ENCODE assay signal across 17 mouse cellular contexts in the genomic region with DNA sequence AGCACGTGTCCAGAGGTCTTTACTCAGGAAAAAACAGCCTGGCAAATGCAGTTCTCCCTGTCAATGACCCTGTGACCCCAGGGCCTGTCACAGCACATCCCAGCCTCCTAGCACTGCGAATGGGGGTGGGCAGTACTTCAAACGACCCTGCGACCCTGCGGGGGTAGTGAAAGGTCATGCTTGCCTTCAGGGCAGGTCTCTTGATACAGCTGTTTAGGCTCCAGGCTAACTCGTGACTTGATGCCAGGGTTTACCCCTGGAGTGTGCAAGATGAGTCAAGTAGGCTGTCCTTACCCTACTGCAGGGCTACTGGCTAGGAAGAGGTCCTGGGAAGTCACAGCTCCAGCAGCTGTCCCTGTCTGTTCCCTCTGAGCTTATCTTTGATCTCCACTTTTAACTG. TPM values are rescaled to one million over a fixed set of nuclear protein-coding genes. Genes with fewer than 3 reads are reported as not detected.
A peak's percentile ranks its signal among the peaks of the same experiment; 100 is the strongest.
DNase-seq lines count a peak whose midpoint lies in the region; ATAC-seq and TF ChIP-seq lines count a peak whose summit lies in the region.
"Had no signal": no experiment of that assay in that cellular context is flagged by ENCODE, and none has a peak within 500 bp of the region (broad histone marks: within the 10 kb centered on the region; RNA-seq: fewer than 3 reads in every experiment).

No protein-coding gene starts in this region.

- no peaks in the 10 kb centered on the region for H3K4me1 ChIP-seq in intestine, embryonic 15.5 days (replicated peaks)
- H3K4me1 ChIP-seq in intestine, postnatal 0 days (replicated peaks; ENCODE audit: control insufficient read depth, insufficient read depth, low read length), result no peaks in the 10 kb centered on the region
- no peaks in the 10 kb centered on the region for H3K4me1 ChIP-seq in limb, embryonic 12.5 days (replicated peaks)
- 0 out of 2 replicates have a peak, but pooled peaks cover 2% of the 10 kb centered on the region for H3K4me1 ChIP-seq in kidney, adult 2 months (ENCODE audit: control insufficient read depth, insufficient read depth, low read length)
- H3K4me1 ChIP-seq: midbrain, embryonic 12.5 days had no signal

- H3K27ac ChIP-seq in intestine, embryonic 15.5 days, result no peak overlapping the region
- no peak overlapping the region for H3K27ac ChIP-seq in intestine, postnatal 0 days (ENCODE audit: low read depth, low read length)
- H3K27ac ChIP-seq in limb, embryonic 12.5 days, result no peak overlapping the region
- H3K27ac ChIP-seq in kidney, adult 2 months (ENCODE audit: insufficient read depth, low read depth, low read length), result no peak overlapping the region
- H3K27ac ChIP-seq: left cerebral cortex, adult 2 months; lung, embryonic 15.5 days; midbrain, embryonic 12.5 days had no signal

- no peaks in the 10 kb centered on the region for H3K36me3 ChIP-seq in intestine, embryonic 15.5 days
- no peaks in the 10 kb centered on the region for H3K36me3 ChIP-seq in intestine, postnatal 0 days (ENCODE audit: control insufficient read depth, insufficient read depth)
- H3K36me3 ChIP-seq in limb, embryonic 12.5 days, result no peaks in the 10 kb centered on the region
- H3K36me3 ChIP-seq in kidney, adult 2 months (ENCODE audit: control insufficient read depth, insufficient read depth, low read length), result no peaks in the 10 kb centered on the region
- H3K36me3 ChIP-seq: lung, embryonic 15.5 days; midbrain, embryonic 12.5 days had no signal

- no peak overlapping the region for H3K4me3 ChIP-seq in intestine, embryonic 15.5 days (replicated peaks)
- H3K4me3 ChIP-seq in intestine, postnatal 0 days (ENCODE audit: low read depth, low read length), result no peak overlapping the region
- H3K4me3 ChIP-seq in limb, embryonic 12.5 days (replicated peaks), result no peak overlapping the region
- no peak overlapping the region for H3K4me3 ChIP-seq in kidney, adult 2 months (ENCODE audit: insufficient read depth, low read depth, low read length)
- H3K4me3 ChIP-seq: erythroblast, embryonic 14.5 days; left cerebral cortex, adult 2 months; lung, embryonic 15.5 days; midbrain, embryonic 12.5 days had no signal

- no peaks in the 10 kb centered on the region for H3K9me3 ChIP-seq in intestine, embryonic 15.5 days
- no peaks in the 10 kb centered on the region for H3K9me3 ChIP-seq in intestine, postnatal 0 days (ENCODE audit: control insufficient read depth)
- no peaks in the 10 kb centered on the region for H3K9me3 ChIP-seq in limb, embryonic 12.5 days
- H3K9me3 ChIP-seq: lung, embryonic 15.5 days; midbrain, embryonic 12.5 days had no signal

- DNase-seq in embryo, embryonic 10.5 days (ENCODE audit: low spot score), result peak; percentile 81
- peak; percentile 70 for DNase-seq in mesoderm, embryonic 11.5 days (ENCODE audit: low read depth, low spot score)
- no peak for DNase-seq in kidney, adult 2 months
- DNase-seq in thymus, postnatal 36 days, result no peak
- DNase-seq in ovary, postnatal 14 days (ENCODE audit: low spot score), result no peak
- DNase-seq: cerebellum, adult 8-10 months; kidney, postnatal 25 days; right cerebral cortex, postnatal 14 days; thymus, postnatal 14 days had no signal

- no peak for TF ChIP-seq CTCF in intestine, postnatal 0 days (IDR thresholded peaks at IDR 0.05; ENCODE audit: low read depth)
- TF ChIP-seq CTCF in kidney, adult 2 months (conservative IDR thresholded peaks at IDR 0.05; ENCODE audit: insufficient read depth, insufficient read length, low read depth, low read length), result no peak

- no peaks in the 10 kb centered on the region for H3K27me3 ChIP-seq in intestine, embryonic 15.5 days (replicated peaks)
- H3K27me3 ChIP-seq in intestine, postnatal 0 days (replicated peaks; ENCODE audit: control insufficient read depth, insufficient read depth, low read length), result no peaks in the 10 kb centered on the region
- H3K27me3 ChIP-seq in limb, embryonic 12.5 days, result no peaks in the 10 kb centered on the region
- H3K27me3 ChIP-seq in kidney, adult 2 months (replicated peaks; ENCODE audit: control insufficient read depth, insufficient read depth, low read length), result no peaks in the 10 kb centered on the region
- H3K27me3 ChIP-seq: lung, embryonic 15.5 days; midbrain, embryonic 12.5 days had no signal

- WGBS in intestine, embryonic 15.5 days, result 17% methylated on average over 6 of the region's 6 CpGs
- WGBS in intestine, postnatal 0 days, result 27% methylated on average over 6 of the region's 6 CpGs
- WGBS in limb, embryonic 12.5 days, result 4% methylated on average over 6 of the region's 6 CpGs
- 31% methylated on average over 6 of the region's 6 CpGs for WGBS in kidney, adult 2 months

- no peak for TF ChIP-seq POLR2A in kidney, adult 2 months (IDR thresholded peaks at IDR 0.05; ENCODE audit: low read depth, low read length)

- no peak overlapping the region for H3K4me2 ChIP-seq in intestine, embryonic 15.5 days (replicated peaks)
- H3K4me2 ChIP-seq in intestine, postnatal 0 days (replicated peaks; ENCODE audit: low read depth), result no peak overlapping the region
- H3K4me2 ChIP-seq in limb, embryonic 12.5 days, result no peak overlapping the region
- H3K4me2 ChIP-seq: lung, embryonic 15.5 days; midbrain, embryonic 12.5 days had no signal

- no peak overlapping the region for H3K9ac ChIP-seq in intestine, embryonic 15.5 days
- H3K9ac ChIP-seq in intestine, postnatal 0 days (ENCODE audit: low read depth, low read length), result no peak overlapping the region
- 0 out of 2 replicates have a peak overlapping the region, but pooled peaks have one; percentile 27 for H3K9ac ChIP-seq in limb, embryonic 12.5 days (replicated peaks)
- H3K9ac ChIP-seq: lung, embryonic 15.5 days; midbrain, embryonic 12.5 days had no signal

- peak; percentile 35 for ATAC-seq in intestine, embryonic 15.5 days
- no peak for ATAC-seq in intestine, postnatal 0 days
- no peak for ATAC-seq in limb, embryonic 12.5 days (ENCODE audit: insufficient number of reproducible peaks, insufficient read depth, low FRiP score, low TSS enrichment, low read depth)
- ATAC-seq: hindbrain, embryonic 16.5 days had no signal

RNA-seq across cellular contexts. Expression of gene Baiap2l1, which starts 13.1 kb away (rescaled TPM):
- polyA plus RNA-seq in intestine, embryonic 15.5 days (2015; fragmentation: Nextera tagmentation; extraction: Ambion mirVana), result 27.4 and 28.6 TPM in 2 replicates
- polyA plus RNA-seq in intestine, postnatal 0 days (2015; fragmentation: Nextera tagmentation; extraction: Ambion mirVana), result 38.8 and 41.1 TPM in 2 replicates
- polyA plus RNA-seq in limb, embryonic 12.5 days (2016; fragmentation: Nextera tagmentation; extraction: Ambion mirVana), result 6.1 and 6.6 TPM in 2 replicates
- 10.7 and 10.8 TPM in 2 replicates for polyA plus RNA-seq in kidney, adult 2 months (2012; rRNA removed)
- polyA plus RNA-seq: erythroblast, embryonic 14.5 days had no signal

Comparison
In these comparisons a context has a peak if more than half of its experiments do, and no peak if none do; other contexts are left out.
1. DNase-seq: peak in embryo, embryonic 10.5 days (single experiment) and mesoderm, embryonic 11.5 days (single experiment); none in kidney, adult 2 months (single experiment), thymus, postnatal 36 days (0 of 2) and ovary, postnatal 14 days (single experiment).